Mouse (Mus musculus): ENCODE measurements around the gene Cep170b.
A peak's percentile ranks its signal among the peaks of the same experiment; 100 is the strongest.

Gene Cep170b

GRCm38 (mm10) chr12:112702374-112703320, 17.6 kb upstream of the Cep170b start:
- no peak for DNase-seq

- DNase-seq, result peak; percentile 83 to 87
These were observed 13.3 kb upstream of the Cep170b start for GRCm38 (mm10) chr12:112706704-112707572.

GRCm38 (mm10) chr12:112707573-112707869, 12.7 kb upstream of the Cep170b start:
- DNase-seq, result no peak

- no peak for DNase-seq
These were observed 6.3 kb upstream of the Cep170b start for GRCm38 (mm10) chr12:112713984-112714383.

- DNase-seq, result peak; percentile 64 to 67
These were observed 3.1 kb upstream of the Cep170b start for GRCm38 (mm10) chr12:112717140-112717539.

GRCm38 (mm10) chr12:112718995-112719394, 1.3 kb upstream of the Cep170b start:
- no peak for DNase-seq

GRCm38 (mm10) chr12:112720890-112721423, 702 bp downstream of the Cep170b start:
- DNase-seq, result no peak

GRCm38 (mm10) chr12:112721424-112722239, 1.4 kb downstream of the Cep170b start:
- DNase-seq, result peak; percentile 47 to 62

- peak in 1 of 2 experiments; percentile 41 for DNase-seq
These were observed 2.2 kb downstream of the Cep170b start for GRCm38 (mm10) chr12:112722240-112723027.

GRCm38 (mm10) chr12:112723028-112723330, 2.7 kb downstream of the Cep170b start:
- no peak for DNase-seq

- no peak for DNase-seq
These were observed 3.2 kb downstream of the Cep170b start for GRCm38 (mm10) chr12:112723445-112723844.

GRCm38 (mm10) chr12:112724077-112724805, 4.0 kb downstream of the Cep170b start:
- peak; percentile 66 to 76 for DNase-seq

GRCm38 (mm10) chr12:112727801-112728200, 7.5 kb downstream of the Cep170b start:
- no peak for DNase-seq

GRCm38 (mm10) chr12:112730808-112731207, 10.6 kb downstream of the Cep170b start:
- DNase-seq, result no peak

- DNase-seq, result no peak
These were observed 12.3 kb downstream of the Cep170b start for GRCm38 (mm10) chr12:112732591-112732990.

- no peak for DNase-seq
These were observed 14.0 kb downstream of the Cep170b start for GRCm38 (mm10) chr12:112734108-112734820.

- no peak for DNase-seq
These were observed 14.8 kb downstream of the Cep170b start for GRCm38 (mm10) chr12:112734881-112735655.

GRCm38 (mm10) chr12:112735896-112736635, 15.8 kb downstream of the Cep170b start:
- no peak for DNase-seq

- DNase-seq, result no peak
These were observed 16.3 kb downstream of the Cep170b start for GRCm38 (mm10) chr12:112736636-112736925.
